Mouse (Mus musculus) naive thymus-derived CD4-positive, alpha-beta T cell, adult 2 months (primary cell): ENCODE data around the gene Golt1b.
A peak's percentile ranks its signal among the peaks of the same experiment; 100 is the strongest.
"Not testable (repeated sequence)": the region's sequence is repeated elsewhere in the genome, so short reads cannot be mapped to it uniquely, and the experiment has no call there.

Source experiments
- DNase-seq: peaks from one replicate; pipeline ENCODE4 v3.0.0-alpha.2; 2011; ENCODE audit warnings: low read depth

Golt1b gene

GRCm38 (mm10) chr6:142387011-142387754 is at the start of gene Golt1b, which contains the start of gene Recql:
Golt1b (plus strand) TSS chr6:142387221.
Recql (minus strand) TSS chr6:142387087.
- peak; percentile 99 for DNase-seq

- DNase-seq: no peak
Measured at GRCm38 (mm10) chr6:142338961-142339360, 48.1 kb upstream of the Golt1b start.

- no peak for DNase-seq
Measured at GRCm38 (mm10) chr6:142339576-142339975, 47.4 kb upstream of the Golt1b start.

- DNase-seq: peak; percentile 73
Measured at GRCm38 (mm10) chr6:142343561-142343960, 43.5 kb upstream of the Golt1b start.

- peak; percentile 91 for DNase-seq
Measured at GRCm38 (mm10) chr6:142345440-142346038, 41.5 kb upstream of the Golt1b start, which contains the start of gene Pyroxd1. Pyroxd1 (plus strand) TSS chr6:142345654.

- no peak for DNase-seq
Measured at GRCm38 (mm10) chr6:142346181-142347110, 40.6 kb upstream of the Golt1b start.

- DNase-seq: no peak
Measured at GRCm38 (mm10) chr6:142347431-142348385, 39.3 kb upstream of the Golt1b start.

GRCm38 (mm10) chr6:142352099-142352498 is 34.9 kb upstream of the Golt1b start:
- not testable (repeated sequence) for DNase-seq

GRCm38 (mm10) chr6:142357106-142357505 is 29.9 kb upstream of the Golt1b start:
- DNase-seq: no peak

GRCm38 (mm10) chr6:142362036-142362435 is 25.0 kb upstream of the Golt1b start:
- no peak for DNase-seq

- DNase-seq: no peak
Measured at GRCm38 (mm10) chr6:142363019-142363576, 23.9 kb upstream of the Golt1b start.

- DNase-seq: no peak
Measured at GRCm38 (mm10) chr6:142365742-142366472, 21.1 kb upstream of the Golt1b start.

- no peak for DNase-seq
Measured at GRCm38 (mm10) chr6:142366473-142367018, 20.5 kb upstream of the Golt1b start.

GRCm38 (mm10) chr6:142367565-142367964 is 19.5 kb upstream of the Golt1b start:
- DNase-seq: no peak

- no peak for DNase-seq
Measured at GRCm38 (mm10) chr6:142369568-142369967, 17.5 kb upstream of the Golt1b start.

GRCm38 (mm10) chr6:142377081-142377480 is 9.9 kb upstream of the Golt1b start:
- DNase-seq: no peak

GRCm38 (mm10) chr6:142378576-142379330 is 8.3 kb upstream of the Golt1b start:
- DNase-seq: no peak

- DNase-seq: no peak
Measured at GRCm38 (mm10) chr6:142379961-142380360, 7.1 kb upstream of the Golt1b start.

- DNase-seq: no peak
Measured at GRCm38 (mm10) chr6:142381615-142382014, 5.4 kb upstream of the Golt1b start.
